Mouse (Mus musculus) embryonic facial prominence, embryonic 10.5 days (tissue): Measurements from ENCODE around the gene Nkain2. TPM values are rescaled to one million over a fixed set of nuclear protein-coding genes. Genes with fewer than 3 reads are reported as not detected.

Source experiments
- DNase-seq: peaks from one replicate; pipeline ENCODE4 v3.0.0-alpha.2; 2017; ENCODE audit warnings: low spot score
- H3K27ac ChIP-seq: fragments of 300-500 bp; sonication (generic); replicated peaks from 2 replicates; pipeline ENCODE4 v1.5.1; 2016; ENCODE audit warnings: mild to moderate bottlenecking
- H3K27me3 ChIP-seq: fragments of 300-500 bp; sonication (generic); replicated peaks from 2 replicates; pipeline ENCODE4 v1.6.1; 2016; ENCODE audit warnings: low read depth, mild to moderate bottlenecking; ENCODE audit not compliant: poor library complexity, severe bottlenecking
- H3K36me3 ChIP-seq: fragments of 300-500 bp; sonication (generic); replicated peaks from 2 replicates; pipeline ENCODE4 v1.6.1; 2016; ENCODE audit warnings: mild to moderate bottlenecking, moderate library complexity
- H3K4me1 ChIP-seq: fragments of 300-500 bp; sonication (generic); 2 replicates; pipeline ENCODE4 v1.6.1; 2016
- H3K4me3 ChIP-seq: fragments of 300-500 bp; sonication (generic); 2 replicates; pipeline ENCODE4 v1.5.1; 2016; ENCODE audit warnings: mild to moderate bottlenecking, moderate library complexity
- H3K9me3 ChIP-seq: fragments of 300-500 bp; sonication (generic); 2 replicates; pipeline ENCODE4 v1.6.1; 2016; ENCODE audit warnings: mild to moderate bottlenecking
- WGBS: fragments of 180-500 bp; shearing (Covaris S2); methylation state at CpG from one replicate; pipeline ENCODE4 v1.1.7; 2016; 5-methylcytosine and 5-hydroxymethylcytosine counted together
- polyA plus RNA-seq: library from polyadenylated mRNA; unstranded; fragments of >200 nt; fragmentation: Nextera tagmentation; extraction: Ambion mirVana; gene quantifications from 2 replicates; pipeline ENCODE4 v1.2.1, GENCODE M21; 2016

The Nkain2 gene
- polyA plus RNA-seq, result 0.36 TPM in 1 of 2 replicates, not detected in the other

- under 1% methylated on average over 81 of the region's 81 CpGs for WGBS
- Histone ChIP-seq H3K36me3 (no peaks in the 10 kb centered on the region), H3K9me3 (no peaks in the 10 kb centered on the region), H3K4me3 (peak within 1 kb of the TSS; percentile 82), H3K4me1 (peaks cover 6% of the 10 kb centered on the region), H3K27me3 (peaks cover 23% of the 10 kb centered on the region), H3K27ac (peak within 1 kb of the TSS; percentile 81)
- DNase-seq, result peak; percentile 84
These were observed at the start of gene Nkain2 for GRCm38 (mm10) chr10:32889652-32890506. TSS of gene Nkain2 (minus strand) at chr10:32890462.

- no peaks in the 10 kb centered on the region for H3K36me3 ChIP-seq
- 95% methylated on average over 3 of the region's 3 CpGs for WGBS
- H3K4me3 ChIP-seq, result no peak overlapping the region
- no peaks in the 10 kb centered on the region for H3K4me1 ChIP-seq
- no peak for DNase-seq
- H3K27me3 ChIP-seq, result no peaks in the 10 kb centered on the region
- H3K9me3 ChIP-seq, result no peaks in the 10 kb centered on the region; the same call in 1 of the 2 replicates
- H3K27ac ChIP-seq, result no peak overlapping the region
These were observed 49.6 kb upstream of the Nkain2 start for GRCm38 (mm10) chr10:32939853-32940252.

GRCm38 (mm10) chr10:32895093-32895492 lies 4.8 kb upstream of the Nkain2 start:
- DNase-seq, result peak; percentile 16

GRCm38 (mm10) chr10:32890507-32891131 lies 357 bp upstream of the Nkain2 start:
- Histone ChIP-seq H3K9me3 (no peaks in the 10 kb centered on the region), H3K27ac (no peak overlapping the region; the same call in 1 of the 2 replicates), H3K36me3 (no peaks in the 10 kb centered on the region), H3K4me1 (peaks cover 6% of the 10 kb centered on the region), H3K4me3 (peak overlapping the region; percentile 82), H3K27me3 (peaks cover 23% of the 10 kb centered on the region)
- 5% methylated on average over 13 of the region's 13 CpGs for WGBS
- DNase-seq, result peak; percentile 61

More at GRCm38 (mm10) chr10:32895093-32895492, 4.8 kb upstream of the Nkain2 start:
- no peak overlapping the region for H3K4me3 ChIP-seq
- H3K4me1 ChIP-seq, result peaks cover 6% of the 10 kb centered on the region
- no peaks in the 10 kb centered on the region for H3K36me3 ChIP-seq
- no peak overlapping the region for H3K27ac ChIP-seq
- H3K27me3 ChIP-seq, result peaks cover 4% of the 10 kb centered on the region; the same call in 1 of the 2 replicates
- no peaks in the 10 kb centered on the region for H3K9me3 ChIP-seq

- Histone ChIP-seq H3K27me3 (no peaks in the 10 kb centered on the region), H3K27ac (no peak overlapping the region), H3K36me3 (no peaks in the 10 kb centered on the region), H3K9me3 (no peaks in the 10 kb centered on the region), H3K4me3 (no peak overlapping the region), H3K4me1 (no peaks in the 10 kb centered on the region)
- DNase-seq, result no peak
- 72% methylated on average over 6 of the region's 6 CpGs for WGBS
These were observed 8.3 kb downstream of the Nkain2 start for GRCm38 (mm10) chr10:32881977-32882376.

- no peaks in the 10 kb centered on the region for H3K36me3 ChIP-seq
- WGBS, result 82% methylated on average over 1 of the region's 1 CpGs
These were observed 19.4 kb downstream of the Nkain2 start for GRCm38 (mm10) chr10:32870691-32871406.

GRCm38 (mm10) chr10:32869541-32869940 lies 20.7 kb downstream of the Nkain2 start:
- 23% methylated on average over 1 of the region's 1 CpGs for WGBS
- no peaks in the 10 kb centered on the region for H3K27me3 ChIP-seq
- H3K27ac ChIP-seq, result no peak overlapping the region
- H3K36me3 ChIP-seq, result no peaks in the 10 kb centered on the region
- H3K4me1 ChIP-seq, result no peaks in the 10 kb centered on the region
- no peak overlapping the region for H3K4me3 ChIP-seq
- H3K9me3 ChIP-seq, result no peaks in the 10 kb centered on the region
- no peak for DNase-seq

More at GRCm38 (mm10) chr10:32870691-32871406, 19.4 kb downstream of the Nkain2 start:
- H3K9me3 ChIP-seq, result no peaks in the 10 kb centered on the region
- H3K27ac ChIP-seq, result no peak overlapping the region
- no peaks in the 10 kb centered on the region for H3K27me3 ChIP-seq
- H3K4me1 ChIP-seq, result no peaks in the 10 kb centered on the region
- H3K4me3 ChIP-seq, result no peak overlapping the region
- no peak for DNase-seq

GRCm38 (mm10) chr10:32815210-32815883 lies 74.9 kb downstream of the Nkain2 start:
- no peak for DNase-seq
- WGBS, result 86% methylated on average over 4 of the region's 4 CpGs
- H3K4me3 ChIP-seq, result no peak overlapping the region
- no peaks in the 10 kb centered on the region for H3K27me3 ChIP-seq
- H3K36me3 ChIP-seq, result no peaks in the 10 kb centered on the region
- H3K4me1 ChIP-seq, result no peaks in the 10 kb centered on the region
- H3K9me3 ChIP-seq, result no peaks in the 10 kb centered on the region
- H3K27ac ChIP-seq, result no peak overlapping the region

- no peaks in the 10 kb centered on the region for H3K9me3 ChIP-seq
- no peaks in the 10 kb centered on the region for H3K27me3 ChIP-seq
- H3K36me3 ChIP-seq, result no peaks in the 10 kb centered on the region
- WGBS, result 75% methylated on average over 2 of the region's 2 CpGs
- H3K4me1 ChIP-seq, result no peaks in the 10 kb centered on the region
- no peak overlapping the region for H3K27ac ChIP-seq
- no peak for DNase-seq
- H3K4me3 ChIP-seq, result no peak overlapping the region
These were observed 94.0 kb downstream of the Nkain2 start for GRCm38 (mm10) chr10:32796215-32796614.

GRCm38 (mm10) chr10:32790541-32790940 lies 99.7 kb downstream of the Nkain2 start:
- no peak for DNase-seq
- Histone ChIP-seq H3K36me3 (no peaks in the 10 kb centered on the region), H3K27ac (no peak overlapping the region), H3K4me3 (no peak overlapping the region), H3K9me3 (no peaks in the 10 kb centered on the region), H3K27me3 (no peaks in the 10 kb centered on the region), H3K4me1 (no peaks in the 10 kb centered on the region)

- H3K4me1 ChIP-seq, result no peaks in the 10 kb centered on the region
- DNase-seq, result no peak
- H3K4me3 ChIP-seq, result no peak overlapping the region
- no peak overlapping the region for H3K27ac ChIP-seq
- no peaks in the 10 kb centered on the region for H3K36me3 ChIP-seq
- WGBS, result 86% methylated on average over 3 of the region's 3 CpGs
- H3K27me3 ChIP-seq, result no peaks in the 10 kb centered on the region
- no peaks in the 10 kb centered on the region for H3K9me3 ChIP-seq
These were observed 107.4 kb downstream of the Nkain2 start for GRCm38 (mm10) chr10:32782732-32783359.

GRCm38 (mm10) chr10:32738989-32739388 lies 151.3 kb downstream of the Nkain2 start:
- Histone ChIP-seq H3K27me3 (no peaks in the 10 kb centered on the region), H3K27ac (no peak overlapping the region), H3K36me3 (no peaks in the 10 kb centered on the region), H3K9me3 (no peaks in the 10 kb centered on the region), H3K4me3 (no peak overlapping the region), H3K4me1 (no peaks in the 10 kb centered on the region)
- no peak for DNase-seq
- WGBS, result 82% methylated on average over 2 of the region's 2 CpGs
